Mouse (Mus musculus): Measurements from ENCODE around the gene Hspb2.

The Hspb2 gene

DNA sequence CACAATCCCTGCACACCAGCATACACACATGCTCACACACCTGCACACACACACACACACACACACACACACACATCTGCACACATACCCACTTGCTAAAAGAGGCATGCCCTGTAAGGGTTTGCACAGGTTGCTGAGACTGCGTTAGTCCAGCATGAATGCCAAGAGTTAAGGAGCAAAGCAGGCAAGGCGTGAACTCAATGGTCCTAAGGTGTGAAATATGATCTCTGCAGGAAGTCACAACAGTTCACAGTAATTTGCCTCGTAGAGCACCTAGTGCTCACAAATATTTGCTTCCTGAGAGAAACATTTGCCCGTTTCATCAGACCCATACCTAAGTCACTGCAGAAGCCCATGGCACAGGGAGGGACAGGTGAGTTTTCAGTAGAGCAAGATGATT lies 38.0 kb downstream of the Hspb2 start:
- no peak for DNase-seq (ENCODE audit: low read depth, low spot score)

DNA sequence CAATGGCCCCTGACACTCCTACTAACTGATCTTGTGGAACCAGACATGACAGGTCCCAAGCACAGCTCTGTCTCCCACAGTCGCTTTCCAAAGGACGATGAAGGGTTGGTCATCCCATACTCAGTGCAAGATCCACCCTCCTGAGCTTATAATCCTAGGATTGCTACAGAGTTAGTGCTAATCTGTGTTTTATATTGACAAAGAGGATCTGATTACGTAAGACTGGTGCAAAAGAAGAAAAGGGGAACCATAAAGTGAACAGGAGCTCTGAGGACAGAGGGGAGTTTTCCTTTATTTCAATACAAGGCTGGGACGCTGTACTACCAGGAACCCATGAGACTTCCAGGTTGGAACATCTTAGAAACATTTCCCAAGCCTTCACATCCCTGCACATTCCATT lies 40.8 kb downstream of the Hspb2 start:
- DNase-seq (ENCODE audit: low read depth, low spot score) = no peak

DNA sequence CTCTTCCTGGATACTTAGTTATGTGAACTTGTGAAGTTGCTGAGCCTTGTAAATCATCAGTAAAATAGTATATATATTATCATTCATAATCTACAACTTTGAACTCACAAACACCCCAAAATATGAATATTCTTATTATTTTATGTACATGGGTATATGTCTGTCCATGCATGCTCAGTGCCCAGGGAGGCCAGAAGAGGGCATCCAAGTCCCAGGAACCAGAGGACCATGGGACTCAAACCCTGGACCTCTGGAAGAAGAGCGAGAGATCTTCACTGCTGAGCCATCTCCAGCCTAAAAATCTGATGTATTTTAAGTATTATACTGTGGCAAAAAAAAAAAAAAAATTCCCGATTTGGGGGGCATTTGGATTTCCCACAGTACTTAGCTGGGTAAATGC lies 43.0 kb downstream of the Hspb2 start:
- no peak for DNase-seq (ENCODE audit: low read depth, low spot score)

DNA sequence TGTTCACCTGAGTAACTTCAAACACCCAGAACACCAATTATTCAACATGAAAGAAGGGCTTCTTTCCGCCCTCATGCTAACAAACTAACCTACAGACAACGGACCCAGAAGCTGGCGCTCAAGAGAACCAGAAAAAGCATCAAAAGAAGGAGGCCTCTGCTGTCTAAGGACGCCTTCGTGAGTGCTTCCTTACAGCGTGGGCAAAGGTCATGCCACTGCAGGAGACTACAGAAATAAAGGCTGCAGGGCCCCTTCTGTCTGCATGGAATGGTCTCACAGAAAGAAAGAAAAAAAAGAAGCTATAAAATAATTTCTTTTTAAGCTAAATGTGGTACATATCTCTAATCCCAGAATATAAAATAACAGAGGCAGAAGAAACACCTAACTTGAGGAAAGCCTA lies 47.2 kb downstream of the Hspb2 start:
- DNase-seq (ENCODE audit: low read depth, low spot score) = no peak

All from skeletal muscle tissue, adult 2 months (tissue).